Mouse (Mus musculus) embryonic facial prominence, embryonic 14.5 days (tissue): ENCODE measurements around the gene Soga1. TPM values are rescaled to one million over a fixed set of nuclear protein-coding genes. Genes with fewer than 3 reads are reported as not detected.

Experiments
- ATAC-seq: fragments of 200-750 bp; cut with Nextera tagmentation; 2 replicates; pipeline ENCODE4 v1.8.0; 2017; ENCODE audit warnings: low read depth, moderate number of reproducible peaks, moderate TSS enrichment
- DNase-seq: peaks from one replicate; pipeline ENCODE4 v3.0.0-alpha.2; 2015; ENCODE audit warnings: low spot score
- H3K27ac ChIP-seq: fragments of 300-500 bp; sonication (generic); replicated peaks from 2 replicates; pipeline ENCODE4 v1.5.1; 2014; ENCODE audit warnings: low read depth, mild to moderate bottlenecking, low read length, moderate library complexity
- H3K27me3 ChIP-seq: fragments of 300-500 bp; sonication (generic); replicated peaks from 2 replicates; pipeline ENCODE4 v1.6.1; 2014; ENCODE audit warnings: low read length; ENCODE audit not compliant: control insufficient read depth, insufficient read depth
- H3K36me3 ChIP-seq: fragments of 300-500 bp; sonication (generic); 2 replicates; pipeline ENCODE4 v1.6.1; 2014; ENCODE audit warnings: low read length, mixed read lengths; ENCODE audit not compliant: control insufficient read depth, insufficient read depth
- H3K4me1 ChIP-seq: fragments of 300-500 bp; sonication (generic); 2 replicates; pipeline ENCODE4 v1.6.1; 2014; ENCODE audit warnings: antibody characterized with exemption, low read length; ENCODE audit not compliant: control insufficient read depth, insufficient read depth
- H3K4me2 ChIP-seq: fragments of 300-500 bp; sonication (generic); 2 replicates; pipeline ENCODE4 v1.6.1; 2014; ENCODE audit warnings: low read depth, mild to moderate bottlenecking, low read length, moderate library complexity, mixed read lengths
- H3K4me3 ChIP-seq: fragments of 300-500 bp; sonication (generic); 2 replicates; pipeline ENCODE4 v1.5.1; 2014; ENCODE audit warnings: low read depth, mild to moderate bottlenecking, low read length
- H3K9ac ChIP-seq: fragments of 300-500 bp; sonication (generic); 2 replicates; pipeline ENCODE4 v1.6.1; 2014; ENCODE audit warnings: low read depth, mild to moderate bottlenecking, low read length, moderate library complexity, mixed read lengths
- H3K9me3 ChIP-seq: fragments of 300-500 bp; sonication (generic); 2 replicates; pipeline ENCODE4 v1.6.1; 2016; ENCODE audit warnings: low read length; ENCODE audit not compliant: control insufficient read depth
- WGBS: fragments of 180-500 bp; shearing (Covaris S2); extraction: QIAGEN DNeasy Blood & Tissue Kit; methylation state at CpG from one replicate; pipeline ENCODE4 v1.1.7; 2014; 5-methylcytosine and 5-hydroxymethylcytosine counted together
- polyA plus RNA-seq: library from polyadenylated mRNA; unstranded; fragments of >200 nt; fragmentation: Nextera tagmentation; extraction: Ambion mirVana; gene quantifications from 2 replicates; pipeline ENCODE4 v1.2.1, GENCODE M21; 2014

The Soga1 gene
- polyA plus RNA-seq: 5.2 and 6.3 TPM in 2 replicates

GRCm38 (mm10) chr2:157078793-157079700 is at the start of gene Soga1:
Gene Soga1, minus strand, starts transcription at chr2:157079254.
- H3K9ac ChIP-seq: peak within 1 kb of the TSS; percentile 92
- DNase-seq: peak; percentile 93
- peak within 1 kb of the TSS; percentile 70 for H3K4me2 ChIP-seq
- peak within 1 kb of the TSS; percentile 92 for H3K27ac ChIP-seq
- ATAC-seq: peak; percentile 90
- H3K27me3 ChIP-seq: no peaks in the 10 kb centered on the region
- peaks cover 13% of the 10 kb centered on the region; the same call in 1 of the 2 replicates for H3K36me3 ChIP-seq
- peak within 1 kb of the TSS; percentile 92 for H3K4me3 ChIP-seq
- H3K9me3 ChIP-seq: no peaks in the 10 kb centered on the region
- 0% methylated on average over 8 of the region's 136 CpGs for WGBS
- H3K4me1 ChIP-seq: peaks cover 38% of the 10 kb centered on the region

GRCm38 (mm10) chr2:157128072-157128471 is 49.0 kb upstream of the Soga1 start:
- ATAC-seq: no peak
- no peak for DNase-seq
- Histone ChIP-seq H3K36me3 (peaks cover 23% of the 10 kb centered on the region; the same call in 1 of the 2 replicates), H3K9ac (no peak overlapping the region), H3K4me2 (no peak overlapping the region), H3K27me3 (no peaks in the 10 kb centered on the region), H3K27ac (no peak overlapping the region), H3K4me1 (no peaks in the 10 kb centered on the region), H3K4me3 (no peak overlapping the region), H3K9me3 (no peaks in the 10 kb centered on the region)
- 61% methylated on average over 4 of the region's 4 CpGs for WGBS

- H3K27me3 ChIP-seq: no peaks in the 10 kb centered on the region
- H3K4me1 ChIP-seq: no peaks in the 10 kb centered on the region
- ATAC-seq: no peak
- no peak overlapping the region for H3K9ac ChIP-seq
- H3K27ac ChIP-seq: no peak overlapping the region
- H3K36me3 ChIP-seq: peaks cover 24% of the 10 kb centered on the region; the same call in 1 of the 2 replicates
- no peak for DNase-seq
- H3K4me2 ChIP-seq: no peak overlapping the region
- H3K9me3 ChIP-seq: no peaks in the 10 kb centered on the region
- 84% methylated on average over 3 of the region's 3 CpGs for WGBS
- no peak overlapping the region for H3K4me3 ChIP-seq
Observed at GRCm38 (mm10) chr2:157127370-157127769, 48.3 kb upstream of the Soga1 start.

GRCm38 (mm10) chr2:157125246-157125645 is 46.2 kb upstream of the Soga1 start:
- DNase-seq (no peak), ATAC-seq (no peak)
- H3K4me2 ChIP-seq: no peak overlapping the region
- H3K27me3 ChIP-seq: no peaks in the 10 kb centered on the region
- no peak overlapping the region for H3K27ac ChIP-seq
- H3K9me3 ChIP-seq: no peaks in the 10 kb centered on the region
- no peak overlapping the region for H3K9ac ChIP-seq
- no peaks in the 10 kb centered on the region for H3K4me1 ChIP-seq
- H3K4me3 ChIP-seq: no peak overlapping the region
- WGBS: 90% methylated on average over 3 of the region's 3 CpGs
- H3K36me3 ChIP-seq: peaks cover 43% of the 10 kb centered on the region

- Histone ChIP-seq H3K9me3 (no peaks in the 10 kb centered on the region), H3K27me3 (no peaks in the 10 kb centered on the region), H3K36me3 (peaks cover 50% of the 10 kb centered on the region), H3K4me2 (no peak overlapping the region), H3K9ac (no peak overlapping the region), H3K4me1 (no peaks in the 10 kb centered on the region), H3K4me3 (no peak overlapping the region), H3K27ac (no peak overlapping the region)
- 91% methylated on average over 8 of the region's 8 CpGs for WGBS
- ATAC-seq (no peak), DNase-seq (no peak)
Observed at GRCm38 (mm10) chr2:157121766-157122165, 42.7 kb upstream of the Soga1 start.

- H3K36me3 ChIP-seq: peaks cover 48% of the 10 kb centered on the region
- H3K4me2 ChIP-seq: no peak overlapping the region
- WGBS: 82% methylated on average over 3 of the region's 3 CpGs
- no peak overlapping the region for H3K4me3 ChIP-seq
- ATAC-seq: no peak
- no peak overlapping the region for H3K9ac ChIP-seq
- no peaks in the 10 kb centered on the region for H3K27me3 ChIP-seq
- no peak for DNase-seq
- H3K27ac ChIP-seq: no peak overlapping the region
- H3K4me1 ChIP-seq: no peaks in the 10 kb centered on the region
- no peaks in the 10 kb centered on the region for H3K9me3 ChIP-seq
Observed at GRCm38 (mm10) chr2:157119075-157119474, 40.0 kb upstream of the Soga1 start.

- no peak for DNase-seq
- H3K4me1 ChIP-seq: no peaks in the 10 kb centered on the region
- no peak overlapping the region for H3K4me2 ChIP-seq
- H3K27me3 ChIP-seq: no peaks in the 10 kb centered on the region
- H3K4me3 ChIP-seq: no peak overlapping the region
- 90% methylated on average over 4 of the region's 4 CpGs for WGBS
- no peaks in the 10 kb centered on the region for H3K9me3 ChIP-seq
- ATAC-seq: no peak
- no peak overlapping the region for H3K9ac ChIP-seq
- H3K27ac ChIP-seq: no peak overlapping the region
- peaks cover 52% of the 10 kb centered on the region for H3K36me3 ChIP-seq
Observed at GRCm38 (mm10) chr2:157118556-157118955, 39.5 kb upstream of the Soga1 start.

GRCm38 (mm10) chr2:157116964-157117363 is 37.9 kb upstream of the Soga1 start:
- peak; percentile 45 for DNase-seq
- H3K27me3 ChIP-seq: no peaks in the 10 kb centered on the region
- no peak overlapping the region for H3K4me2 ChIP-seq
- no peaks in the 10 kb centered on the region for H3K4me1 ChIP-seq
- H3K4me3 ChIP-seq: no peak overlapping the region
- no peak overlapping the region for H3K27ac ChIP-seq
- no peaks in the 10 kb centered on the region for H3K9me3 ChIP-seq
- no peak overlapping the region for H3K9ac ChIP-seq
- WGBS: 14% methylated on average over 3 of the region's 3 CpGs
- ATAC-seq: no peak
- H3K36me3 ChIP-seq: peaks cover 64% of the 10 kb centered on the region

GRCm38 (mm10) chr2:157108236-157108635 is 29.2 kb upstream of the Soga1 start:
- H3K36me3 ChIP-seq: peaks cover 88% of the 10 kb centered on the region

More at GRCm38 (mm10) chr2:157108236-157108635, 29.2 kb upstream of the Soga1 start:
- Histone ChIP-seq H3K27ac (no peak overlapping the region), H3K27me3 (no peaks in the 10 kb centered on the region), H3K4me3 (no peak overlapping the region), H3K4me2 (no peak overlapping the region), H3K9me3 (no peaks in the 10 kb centered on the region), H3K9ac (no peak overlapping the region), H3K4me1 (no peaks in the 10 kb centered on the region)
- ATAC-seq: no peak
- no peak for DNase-seq
- 82% methylated on average over 4 of the region's 4 CpGs for WGBS
